Mouse (Mus musculus) olfactory bulb, adult 2 months (tissue): ENCODE measurements around the gene Nrxn3.

ENCODE experiments used
- CTCF ChIP-seq: fragments of 200-500 bp; IDR thresholded peaks from 2 replicates; pipeline ENCODE4 v1.5.1; 2012; ENCODE audit warnings: low read depth, mild to moderate bottlenecking, low read length, moderate library complexity; ENCODE audit not compliant: insufficient read depth
- POLR2A ChIP-seq: fragments of 200-500 bp; IDR thresholded peaks from 2 replicates; pipeline ENCODE4 v1.6.1; 2012; ENCODE audit warnings: mild to moderate bottlenecking, low read depth, low read length, moderate library complexity; ENCODE audit not compliant: insufficient read depth

DNA sequence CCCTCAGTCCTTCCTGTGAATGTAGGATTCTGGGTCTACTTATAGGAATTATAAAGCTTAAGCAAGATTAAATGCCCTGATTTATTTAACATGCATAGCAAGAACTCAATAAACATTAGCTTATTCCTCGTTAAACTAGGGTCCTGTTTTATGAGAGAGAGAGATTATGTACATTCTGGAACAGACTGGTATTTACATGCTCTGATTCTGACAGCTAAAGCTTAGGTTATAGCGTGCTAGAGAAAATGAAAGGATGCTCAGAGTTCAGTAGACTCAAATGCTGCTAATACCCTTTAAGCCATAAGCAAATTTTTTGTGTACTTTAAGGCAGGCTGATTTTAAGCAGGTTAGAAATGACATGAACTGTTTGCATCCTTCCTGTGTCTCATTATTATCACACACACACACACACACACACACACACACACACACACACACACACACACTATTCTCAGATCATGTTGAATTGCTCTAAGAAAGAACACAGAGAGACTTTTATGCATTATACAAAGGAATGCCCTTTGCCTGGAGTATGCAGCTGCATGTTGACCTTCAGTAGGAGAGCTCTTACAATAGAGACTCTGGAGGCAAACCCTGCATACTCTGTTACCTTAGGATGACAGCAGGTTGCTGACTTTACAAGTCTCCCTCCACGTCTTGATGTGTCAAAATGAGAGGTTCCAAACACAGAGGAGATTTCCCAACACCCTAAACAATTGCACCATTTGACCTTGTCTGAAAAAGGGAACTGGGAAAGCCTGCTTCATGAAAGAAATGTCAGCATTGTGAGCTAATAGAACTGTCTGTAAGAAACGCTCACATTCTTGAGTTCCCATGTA lies 568.3 kb downstream of the Nrxn3 start:
- TF ChIP-seq CTCF (no peak), POLR2A (no peak)
